Mouse (Mus musculus) midbrain, embryonic 10.5 days (tissue): ENCODE results near the gene Tfap2b. TPM values are rescaled to one million over a fixed set of nuclear protein-coding genes. Genes with fewer than 3 reads are reported as not detected.

ENCODE experiments used
- DNase-seq: peaks from one replicate; pipeline ENCODE4 v3.0.0-alpha.2; 2017; ENCODE audit warnings: low spot score
- H3K27ac ChIP-seq: fragments of 300-500 bp; sonication (generic); replicated peaks from 2 replicates; pipeline ENCODE4 v1.5.1; 2016; ENCODE audit warnings: mild to moderate bottlenecking
- H3K27me3 ChIP-seq: fragments of 300-500 bp; sonication (generic); 2 replicates; pipeline ENCODE4 v1.6.1; 2016; ENCODE audit warnings: low read depth, mild to moderate bottlenecking; ENCODE audit not compliant: poor library complexity, severe bottlenecking
- H3K36me3 ChIP-seq: fragments of 300-500 bp; sonication (generic); 2 replicates; pipeline ENCODE4 v1.6.1; 2016; ENCODE audit warnings: mild to moderate bottlenecking, moderate library complexity
- H3K4me1 ChIP-seq: fragments of 300-500 bp; sonication (generic); 2 replicates; pipeline ENCODE4 v1.6.1; 2016
- H3K4me3 ChIP-seq: fragments of 300-500 bp; sonication (generic); 2 replicates; pipeline ENCODE4 v1.5.1; 2016; ENCODE audit warnings: mild to moderate bottlenecking, moderate library complexity
- H3K9me3 ChIP-seq: fragments of 300-500 bp; sonication (generic); replicated peaks from 2 replicates; pipeline ENCODE4 v1.6.1; 2016; ENCODE audit warnings: mild to moderate bottlenecking
- WGBS: fragments of 180-500 bp; shearing (Covaris S2); methylation state at CpG from one replicate; pipeline ENCODE4 v1.1.7; 2016; 5-methylcytosine and 5-hydroxymethylcytosine counted together
- polyA plus RNA-seq: library from polyadenylated mRNA; unstranded; fragments of >200 nt; fragmentation: Nextera tagmentation; extraction: Ambion mirVana; gene quantifications from 2 replicates; pipeline ENCODE4 v1.2.1, GENCODE M21; 2016

The Tfap2b gene
- polyA plus RNA-seq, 1 experiment from 2014 or later = 24.7 TPM

- Histone ChIP-seq H3K36me3 (no peaks in the 10 kb centered on the region), H3K9me3 (no peaks in the 10 kb centered on the region), H3K4me1 (peaks cover 15% of the 10 kb centered on the region), H3K27ac (no peak overlapping the region), H3K27me3 (peaks cover 100% of the 10 kb centered on the region), H3K4me3 (no peak overlapping the region)
- peak; percentile 63 for DNase-seq
- under 1% methylated on average over 21 of the region's 21 CpGs for WGBS
Measured at GRCm38 (mm10) chr1:19236591-19236990, 27.9 kb downstream of the Tfap2b start.

DNA sequence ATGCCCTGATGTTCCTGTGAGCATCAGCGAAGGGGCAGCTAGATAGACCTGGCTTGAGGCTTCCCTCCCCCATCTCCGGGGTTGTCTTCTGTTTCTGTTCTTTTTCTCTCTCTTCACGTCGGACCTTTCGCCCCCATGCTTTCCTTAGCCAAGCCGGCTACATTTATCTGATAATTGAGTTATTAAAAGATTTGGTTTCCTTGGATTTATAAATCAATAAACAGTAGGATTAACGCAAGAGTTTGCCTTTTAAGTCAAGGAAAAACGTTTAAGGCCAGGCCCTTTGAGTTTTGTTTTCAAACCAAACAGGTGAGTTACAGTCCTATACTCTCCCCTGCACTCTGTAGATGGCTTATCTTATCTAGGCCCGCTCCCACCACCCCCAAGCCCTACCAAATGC, 28.3 kb downstream of the Tfap2b start:
- H3K36me3 ChIP-seq = no peaks in the 10 kb centered on the region
- no peak for DNase-seq
- H3K27me3 ChIP-seq = peaks cover 100% of the 10 kb centered on the region
- 2% methylated on average over 9 of the region's 9 CpGs for WGBS
- peaks cover 19% of the 10 kb centered on the region for H3K4me1 ChIP-seq
- no peaks in the 10 kb centered on the region for H3K9me3 ChIP-seq
- no peak overlapping the region for H3K27ac ChIP-seq
- no peak overlapping the region for H3K4me3 ChIP-seq

DNA sequence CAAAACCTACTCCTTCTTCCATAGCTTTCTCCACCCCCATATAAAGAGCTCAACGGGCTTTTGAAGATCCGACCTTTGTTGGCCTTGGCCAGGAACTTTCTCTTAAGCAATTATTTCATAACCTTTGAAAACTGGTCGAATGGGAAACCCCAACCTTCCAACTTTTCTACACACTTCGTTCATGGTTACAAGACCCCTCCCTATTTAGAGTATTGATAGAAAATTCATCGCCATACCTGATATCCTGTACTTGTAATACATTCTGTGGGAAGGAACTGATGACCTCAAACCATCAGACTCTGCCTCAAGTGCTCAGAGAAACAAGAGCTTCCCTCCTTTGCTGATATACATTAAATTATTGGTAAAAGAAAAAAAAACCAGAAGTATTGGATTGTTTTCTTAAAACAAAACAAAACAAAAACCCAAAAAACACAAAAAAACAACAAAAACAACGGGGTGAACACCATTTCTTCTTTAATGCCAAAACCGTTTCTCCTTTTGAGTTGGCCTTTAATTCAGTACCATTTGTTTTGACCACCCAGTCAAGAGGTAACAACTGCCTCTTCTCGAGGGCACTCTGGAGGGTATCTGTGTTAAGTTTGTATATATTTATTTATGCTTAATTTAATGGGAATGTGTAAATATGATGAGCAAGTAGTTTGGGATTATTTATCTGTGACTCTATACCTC, 29.2 kb downstream of the Tfap2b start:
- Histone ChIP-seq H3K27me3 (peaks cover 100% of the 10 kb centered on the region), H3K36me3 (no peaks in the 10 kb centered on the region), H3K9me3 (no peaks in the 10 kb centered on the region), H3K4me1 (peaks cover 21% of the 10 kb centered on the region), H3K4me3 (no peak overlapping the region), H3K27ac (no peak overlapping the region)
- WGBS = 3% methylated on average over 8 of the region's 8 CpGs
- DNase-seq = no peak

DNA sequence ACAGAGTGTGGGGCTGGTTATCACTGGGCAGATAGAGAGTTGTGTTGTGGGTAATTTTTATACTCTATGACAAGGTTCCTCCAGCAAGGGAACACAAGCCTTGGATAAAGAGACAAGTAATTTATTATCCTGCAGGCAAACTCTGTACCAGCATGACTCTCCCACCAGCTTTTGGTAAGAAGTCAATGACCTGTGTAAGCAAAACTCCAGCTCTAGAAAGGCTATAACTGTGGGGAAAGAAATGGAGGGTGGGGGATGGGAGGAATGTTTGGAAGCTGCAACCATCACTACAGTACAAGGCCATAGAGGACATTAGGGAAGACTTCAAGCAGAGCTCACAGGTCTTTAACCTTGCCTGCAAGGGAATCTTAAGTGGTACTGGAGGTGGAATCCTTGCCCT, 31.3 kb downstream of the Tfap2b start:
- Histone ChIP-seq H3K4me1 (peaks cover 27% of the 10 kb centered on the region), H3K27me3 (peaks cover 100% of the 10 kb centered on the region), H3K4me3 (no peak overlapping the region), H3K9me3 (no peaks in the 10 kb centered on the region), H3K36me3 (no peaks in the 10 kb centered on the region), H3K27ac (no peak overlapping the region)
- no peak for DNase-seq

- DNase-seq = peak; percentile 68
- no peak overlapping the region for H3K27ac ChIP-seq
- peaks cover 98% of the 10 kb centered on the region for H3K27me3 ChIP-seq
- 0% methylated on average over 17 of the region's 20 CpGs for WGBS
- peak overlapping the region; percentile 35 for H3K4me3 ChIP-seq
- H3K4me1 ChIP-seq = peaks cover 35% of the 10 kb centered on the region
- no peaks in the 10 kb centered on the region for H3K36me3 ChIP-seq
- H3K9me3 ChIP-seq = no peaks in the 10 kb centered on the region
Measured at GRCm38 (mm10) chr1:19241316-19241715, 32.6 kb downstream of the Tfap2b start.

DNA sequence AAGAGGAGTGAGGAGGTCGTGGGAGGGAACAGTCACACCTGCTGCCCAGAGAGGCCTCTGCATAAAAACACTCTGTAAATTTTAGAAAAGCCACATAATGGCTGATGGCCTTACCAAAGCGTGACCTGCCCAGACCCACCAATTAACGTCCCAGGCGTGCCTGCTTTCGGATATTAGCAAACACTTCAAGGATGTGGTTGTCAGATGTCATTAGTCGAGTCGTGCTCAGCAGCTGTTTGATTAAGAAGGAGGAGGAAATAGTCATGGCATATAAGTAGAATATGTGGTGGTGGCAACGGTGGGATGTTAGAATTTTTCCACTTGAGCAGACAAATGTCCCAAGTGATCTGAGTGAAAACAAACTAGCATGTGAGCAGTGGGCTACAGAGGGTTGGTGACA, 33.3 kb downstream of the Tfap2b start:
- no peak overlapping the region for H3K27ac ChIP-seq
- under 1% methylated on average over 8 of the region's 8 CpGs for WGBS
- H3K36me3 ChIP-seq = no peaks in the 10 kb centered on the region
- H3K4me3 ChIP-seq = no peak overlapping the region
- no peak for DNase-seq
- H3K27me3 ChIP-seq = peaks cover 98% of the 10 kb centered on the region
- H3K9me3 ChIP-seq = no peaks in the 10 kb centered on the region
- H3K4me1 ChIP-seq = peaks cover 32% of the 10 kb centered on the region

GRCm38 (mm10) chr1:19245032-19245431, 36.3 kb downstream of the Tfap2b start:
- H3K4me1 ChIP-seq = peaks cover 32% of the 10 kb centered on the region
- no peaks in the 10 kb centered on the region for H3K36me3 ChIP-seq
- WGBS = 22% methylated on average over 4 of the region's 4 CpGs
- no peak overlapping the region for H3K4me3 ChIP-seq
- DNase-seq = no peak
- H3K27me3 ChIP-seq = peaks cover 94% of the 10 kb centered on the region
- no peaks in the 10 kb centered on the region for H3K9me3 ChIP-seq
- H3K27ac ChIP-seq = no peak overlapping the region

DNA sequence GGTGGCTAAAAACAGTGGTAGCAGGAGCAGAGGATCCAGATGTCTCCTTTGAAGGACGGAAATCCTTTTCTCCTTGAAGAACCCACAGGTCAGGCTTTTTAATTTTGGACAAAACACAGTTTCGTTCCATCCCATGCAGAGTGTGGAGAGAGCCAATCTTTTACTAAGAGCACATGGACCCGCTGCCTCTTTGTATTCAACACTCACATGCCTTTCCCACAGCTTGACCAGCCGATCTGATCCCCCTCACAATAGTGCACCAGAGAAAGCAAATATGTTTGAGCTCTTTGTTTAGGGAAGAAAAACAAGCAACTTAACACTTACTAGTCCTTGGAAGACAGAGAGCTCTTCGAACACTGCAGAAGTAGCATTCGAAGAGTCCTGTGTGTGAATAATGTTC, 42.6 kb downstream of the Tfap2b start:
- Histone ChIP-seq H3K4me3 (no peak overlapping the region), H3K36me3 (no peaks in the 10 kb centered on the region), H3K9me3 (no peaks in the 10 kb centered on the region), H3K27me3 (peaks cover 46% of the 10 kb centered on the region), H3K4me1 (peaks cover 12% of the 10 kb centered on the region), H3K27ac (no peak overlapping the region; the same call in 1 of the 2 replicates)
- 28% methylated on average over 6 of the region's 6 CpGs for WGBS
- no peak for DNase-seq

DNA sequence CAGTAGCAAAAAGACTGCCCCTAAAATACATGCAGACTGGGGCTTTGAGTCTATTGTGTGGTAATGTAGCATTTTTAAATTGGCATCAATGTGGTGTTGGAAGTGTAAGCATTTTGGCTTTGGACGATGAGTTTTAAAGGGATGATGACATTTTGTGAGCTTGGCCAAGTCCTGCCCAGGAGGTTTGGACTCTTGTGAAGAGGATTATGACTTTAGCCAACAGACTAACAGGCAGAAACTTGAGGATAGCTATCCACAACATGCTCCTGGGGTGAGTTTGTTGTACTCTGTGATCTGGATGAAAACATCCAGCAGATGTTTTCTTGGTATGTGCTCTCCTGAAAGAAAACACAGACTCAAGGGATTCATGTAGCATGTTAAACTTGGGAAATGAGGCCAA, 60.9 kb downstream of the Tfap2b start:
- no peak for DNase-seq
- H3K27ac ChIP-seq = no peak overlapping the region
- no peaks in the 10 kb centered on the region for H3K36me3 ChIP-seq
- H3K4me3 ChIP-seq = no peak overlapping the region
- no peaks in the 10 kb centered on the region for H3K4me1 ChIP-seq
- no peaks in the 10 kb centered on the region for H3K27me3 ChIP-seq
- no peaks in the 10 kb centered on the region for H3K9me3 ChIP-seq
- 88% methylated on average over 1 of the region's 1 CpGs for WGBS

Other genes starting within 250 kb of the Tfap2b start
- gene Tfap2d, start 105.9 kb upstream of the Tfap2b start, polyA plus RNA-seq = 4.7 and 10.9 TPM in 2 replicates